Mouse (Mus musculus) testis, postnatal 14 days (tissue): Measurements from ENCODE around the gene Tmco5.
"Not testable (repeated sequence)": the region's sequence is repeated elsewhere in the genome, so short reads cannot be mapped to it uniquely, and the experiment has no call there.

Experiments
- DNase-seq: peaks from one replicate; pipeline ENCODE4 v3.0.0; 2021; ENCODE audit warnings: low spot score

Tmco5 gene

GRCm38 (mm10) chr2:116923684-116924083, 45.2 kb downstream of the Tmco5 start:
- no peak for DNase-seq

- DNase-seq = no peak
Measured at GRCm38 (mm10) chr2:116924292-116924691, 45.8 kb downstream of the Tmco5 start.

- no peak for DNase-seq
Measured at GRCm38 (mm10) chr2:116925230-116925629, 46.7 kb downstream of the Tmco5 start.

- no peak for DNase-seq
Measured at GRCm38 (mm10) chr2:116932218-116932617, 53.7 kb downstream of the Tmco5 start.

- DNase-seq = not testable (repeated sequence)
Measured at GRCm38 (mm10) chr2:116934236-116934635, 55.7 kb downstream of the Tmco5 start.

GRCm38 (mm10) chr2:116934776-116935175, 56.3 kb downstream of the Tmco5 start:
- DNase-seq = no peak

- no peak for DNase-seq
Measured at GRCm38 (mm10) chr2:116936371-116936770, 57.9 kb downstream of the Tmco5 start.

GRCm38 (mm10) chr2:116937166-116937565, 58.7 kb downstream of the Tmco5 start:
- DNase-seq = no peak

GRCm38 (mm10) chr2:116941816-116942215, 63.3 kb downstream of the Tmco5 start:
- DNase-seq = no peak
